Mouse (Mus musculus) megakaryocyte, embryonic 14.5 days (primary cell): ENCODE data around the gene Hdac7.

ENCODE experiments used
- FLI1 ChIP-seq: IDR thresholded peaks from 2 replicates; pipeline ENCODE4 v1.6.1; 2012; ENCODE audit warnings: low read length, inconsistent platforms, mixed read lengths
- GATA1 ChIP-seq: IDR thresholded peaks from 3 replicates; pipeline ENCODE4 v1.6.1; 2012; ENCODE audit warnings: mixed read lengths, low read length, inconsistent platforms, borderline replicate concordance

GRCm38 (mm10) chr15:97750697-97751096, 93.6 kb downstream of the Hdac7 start:
- TF ChIP-seq GATA1 (no peak), FLI1 (no peak)
